Mouse (Mus musculus) heart, postnatal 25 days (tissue): ENCODE data around the gene Gm3264. TPM values are rescaled to one million over a fixed set of nuclear protein-coding genes. Genes with fewer than 3 reads are reported as not detected.
A peak's percentile ranks its signal among the peaks of the same experiment; 100 is the strongest.
"Not testable (repeated sequence)": the region's sequence is repeated elsewhere in the genome, so short reads cannot be mapped to it uniquely, and the experiment has no call there.

Experiments
- DNase-seq: peaks from one replicate; pipeline ENCODE4 v3.0.0; 2022; ENCODE audit warnings: low spot score
- intact Hi-C: fragments of 180-260 bp; cut with DNase I; formaldehyde crosslinking; loops from one replicate; pipeline ENCODE4 v1.15.1; 2025
- total RNA-seq, 2 experiments: library from RNA; stranded (reverse); gene quantifications; 2 replicates each; pipeline ENCODE4 v1.2.3; 2021

Gene Gm3264
- total RNA-seq, result 1 to 10 TPM in 1 of 2 experiments, not detected in 1; 2.6 TPM

GRCm38 (mm10) chr14:4855299-4855980, at the start of gene Gm3264:
Gene Gm3264, plus strand, starts transcription at chr14:4855576.
- intact Hi-C loops, result not testable (repeated sequence)
- DNase-seq, result peak; percentile 30

GRCm38 (mm10) chr14:4806421-4806820, 49.0 kb upstream of the Gm3264 start:
- DNase-seq, intact Hi-C loops: not testable (repeated sequence)

- intact Hi-C loops, DNase-seq: not testable (repeated sequence)
Measured at GRCm38 (mm10) chr14:4821950-4822349, 33.4 kb upstream of the Gm3264 start.

DNA sequence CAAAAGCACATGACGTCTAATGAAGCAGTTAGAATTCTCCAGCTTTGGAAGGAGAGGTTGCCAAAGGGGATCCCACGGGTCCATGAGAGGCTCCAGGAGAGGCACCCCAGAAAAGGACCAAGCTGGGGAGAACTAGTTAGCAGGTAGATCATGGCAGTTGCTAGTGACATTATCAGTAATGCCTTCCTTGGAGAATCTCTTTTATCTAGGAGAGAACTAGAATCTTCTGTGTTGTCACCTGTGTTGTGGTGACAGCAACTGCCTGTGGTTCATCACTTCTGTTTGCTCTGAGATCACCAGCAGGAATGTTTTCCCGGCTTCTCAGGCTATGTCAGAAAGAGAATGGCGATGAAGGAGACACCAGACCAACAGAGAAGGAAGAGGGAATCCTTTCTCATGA, 17.6 kb upstream of the Gm3264 start, which contains the start of gene Gm3269:
TSS of gene Gm3269 (plus strand) at position 301 of the 400 bp plus-strand sequence.
- intact Hi-C loops, DNase-seq: not testable (repeated sequence)

GRCm38 (mm10) chr14:4892116-4892515, 36.7 kb downstream of the Gm3264 start, which contains the start of gene Gm3278:
Gene Gm3278, plus strand, starts transcription at chr14:4892416.
- intact Hi-C loops, DNase-seq: not testable (repeated sequence)

Other genes with a start within 250 kb of the Gm3264 start
- gene Gm8159, start 223.2 kb upstream of the Gm3264 start, total RNA-seq, result not detected
- not detected for gene Gm3239, start 191.4 kb upstream of the Gm3264 start, total RNA-seq
- gene Gm7876, start 146.3 kb upstream of the Gm3264 start, total RNA-seq, result not detected
- not detected for gene Gm3252, start 128.8 kb upstream of the Gm3264 start, total RNA-seq
- gene Gm9602, start 79.2 kb upstream of the Gm3264 start, total RNA-seq, result not detected
- gene Gm3269, start 17.5 kb upstream of the Gm3264 start, total RNA-seq, result not detected
- under 1 TPM in 1 of 2 experiments, not detected in 1; 0.25 TPM for gene Gm3278, start 36.8 kb downstream of the Gm3264 start, total RNA-seq
- gene Gm8297, start 128.4 kb downstream of the Gm3264 start, total RNA-seq, result not detected
- gene Gm3298, start 160.3 kb downstream of the Gm3264 start, total RNA-seq, result not detected
- gene 4930555G01Rik, start 195.1 kb downstream of the Gm3264 start, total RNA-seq, result not detected
- under 1 TPM; 0.21 to 0.50 TPM for gene Gm8281, start 215.5 kb downstream of the Gm3264 start, total RNA-seq